In the genomic region with DNA sequence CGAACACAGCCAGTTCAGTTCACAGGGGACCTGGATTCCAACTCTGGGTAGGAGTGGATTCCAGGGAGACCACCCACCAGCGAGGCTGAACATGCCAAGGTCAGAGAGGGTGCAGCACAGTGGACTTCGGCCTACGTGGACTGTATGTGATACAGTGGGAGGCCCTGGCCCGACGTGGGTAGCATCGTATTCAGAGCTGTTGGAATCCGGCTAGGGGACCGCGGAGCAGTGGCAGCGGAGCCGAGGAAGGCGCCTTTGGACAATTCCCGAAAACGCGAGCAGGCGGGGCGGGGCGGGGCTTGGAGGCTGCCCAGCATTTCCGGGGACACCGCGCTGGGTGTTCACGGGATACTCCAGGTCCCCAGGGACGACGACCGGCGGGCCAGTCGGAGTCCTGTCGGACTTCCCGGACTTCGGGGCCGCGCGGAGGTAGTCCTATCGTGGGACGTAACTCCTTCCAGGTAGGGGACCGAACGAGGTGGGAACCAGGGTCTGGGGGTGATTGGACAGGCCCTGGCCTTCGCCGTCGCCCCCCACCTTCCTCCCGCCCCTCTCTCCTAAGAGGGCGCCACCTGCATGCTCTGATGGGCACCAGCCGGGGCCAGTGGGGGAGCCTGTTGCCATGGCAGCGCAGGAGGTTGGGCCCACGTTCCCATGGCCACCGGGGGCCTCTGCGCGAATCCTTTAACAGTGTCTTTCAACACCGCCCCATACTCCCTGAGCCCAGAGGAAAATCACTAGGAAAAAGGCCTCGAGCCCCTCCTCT, we compare ENCODE assay signal across 8 mouse cellular contexts. TPM values are rescaled to one million over a fixed set of nuclear protein-coding genes. Genes with fewer than 3 reads are reported as not detected.
A peak's percentile ranks its signal among the peaks of the same experiment; 100 is the strongest.
DNase-seq lines count a peak whose midpoint lies in the region; ATAC-seq lines count a peak whose summit lies in the region.

TSS of gene Sema4b (plus strand) at position 311 of the 766 bp plus-strand sequence.

- peak within 1 kb of the TSS; percentile 81 for H3K27ac ChIP-seq in hindbrain, embryonic 14.5 days

- H3K4me2 ChIP-seq in hindbrain, embryonic 14.5 days (replicated peaks) = peak within 1 kb of the TSS; percentile 77

- peaks cover 47% of the 10 kb centered on the region for H3K4me1 ChIP-seq in hindbrain, embryonic 14.5 days (replicated peaks; ENCODE audit: control insufficient read depth, insufficient read depth, low read length)

- WGBS in hindbrain, embryonic 14.5 days = under 1% methylated on average over 51 of the region's 51 CpGs

- no peaks in the 10 kb centered on the region for H3K27me3 ChIP-seq in hindbrain, embryonic 14.5 days (ENCODE audit: control insufficient read depth, insufficient read depth, low read length)

- peak within 1 kb of the TSS; percentile 57 for H3K4me3 ChIP-seq in hindbrain, embryonic 14.5 days (replicated peaks; ENCODE audit: low read length)

- peak; percentile 91 for ATAC-seq in hindbrain, embryonic 14.5 days (ENCODE audit: low FRiP score)

- H3K9me3 ChIP-seq in hindbrain, embryonic 14.5 days (ENCODE audit: control insufficient read depth, low read length) = no peaks in the 10 kb centered on the region

- no peaks in the 10 kb centered on the region for H3K36me3 ChIP-seq in hindbrain, embryonic 14.5 days (replicated peaks; ENCODE audit: control insufficient read depth, insufficient read depth)

- peak within 1 kb of the TSS; percentile 64 for H3K9ac ChIP-seq in hindbrain, embryonic 14.5 days

- peak; percentile 83 for DNase-seq in NIH3T3 (ENCODE audit: low read depth)
- peak; percentile 82 to 90 for DNase-seq in cerebellum, postnatal 4 days (ENCODE audit: low spot score in 2 of 2)
- peak; percentile 91 for DNase-seq in gastrocnemius, adult 18-20 months (ENCODE audit: low spot score)
- DNase-seq in hindbrain, embryonic 14.5 days (ENCODE audit: low spot score) = peak; percentile 82
- peak; percentile 82 to 86 for DNase-seq in layer of hippocampus, postnatal 25 days (ENCODE audit: extremely low spot score in 1 of 2, low spot score in 1 of 2)
- DNase-seq in lung, postnatal 10 days = peak; percentile 92
- DNase-seq in ovary, postnatal 36 days (ENCODE audit: low spot score) = peak; percentile 96
- DNase-seq in thymus, postnatal 10 days (ENCODE audit: low spot score in 2 of 2) = peak; percentile 71 to 72

RNA-seq across cellular contexts. Expression of gene Sema4b, which starts in this region (rescaled TPM):
- total RNA-seq in gastrocnemius, adult 18-20 months (2021) = 1 to 10 TPM; 1.2 to 1.7 TPM
- 17.4 and 19.7 TPM in 2 replicates for polyA plus RNA-seq in hindbrain, embryonic 14.5 days (2014; fragmentation: Nextera tagmentation; extraction: Ambion mirVana)
- total RNA-seq in layer of hippocampus, postnatal 25 days (2021) = 10 to 100 TPM; 23.0 to 23.2 TPM

Comparison
In these comparisons a context has a peak if more than half of its experiments do, and no peak if none do; other contexts are left out.
1. Peak in every context shown above with its lines: DNase-seq, ATAC-seq, H3K4me3 ChIP-seq and H3K27ac ChIP-seq.
2. RNA of gene Sema4b (total RNA-seq): 23.0 to 23.2 TPM in layer of hippocampus, postnatal 25 days; 1.2 to 1.7 TPM in gastrocnemius, adult 18-20 months; every median in the first group is over 4 times any median in the second.